Mouse (Mus musculus) T-helper 2 cell (primary cell): ENCODE measurements at regions not wholly inside any gene's neighbourhood (a gene's known extent, or its start where the extent isn't known, plus 50 kb on each side); places are given as distances from the start of the nearest gene placed in this dataset.

Experiments used
- in situ Hi-C: fragments of 300-600 bp; cut with MboI, MseI; formaldehyde crosslinking; loops from one replicate; pipeline ENCODE4 v1.15.1; 2025; ENCODE audit warnings: high pct_unique_total_duplicates

DNA sequence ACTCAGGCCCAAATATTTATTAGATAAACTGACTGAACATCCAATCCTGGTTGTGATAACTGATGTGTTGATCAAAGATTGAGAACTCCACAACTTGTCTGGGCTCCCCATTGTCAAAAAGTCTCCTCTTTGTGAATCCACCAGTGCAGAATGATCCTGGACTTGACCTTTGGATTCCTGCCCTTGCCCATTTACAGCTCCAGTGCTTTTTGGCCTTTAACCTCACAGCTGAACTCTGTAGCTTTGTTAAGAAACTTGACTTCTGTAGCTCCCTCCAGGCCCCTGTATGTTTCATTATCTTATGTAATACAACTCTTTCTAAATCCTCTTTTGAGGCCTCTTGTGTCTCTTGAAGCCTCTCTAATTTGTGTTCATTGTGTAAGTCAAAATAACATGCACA is 1873.5 kb downstream of the Pcdh9 start:
- in situ Hi-C loops = no loop called here

DNA sequence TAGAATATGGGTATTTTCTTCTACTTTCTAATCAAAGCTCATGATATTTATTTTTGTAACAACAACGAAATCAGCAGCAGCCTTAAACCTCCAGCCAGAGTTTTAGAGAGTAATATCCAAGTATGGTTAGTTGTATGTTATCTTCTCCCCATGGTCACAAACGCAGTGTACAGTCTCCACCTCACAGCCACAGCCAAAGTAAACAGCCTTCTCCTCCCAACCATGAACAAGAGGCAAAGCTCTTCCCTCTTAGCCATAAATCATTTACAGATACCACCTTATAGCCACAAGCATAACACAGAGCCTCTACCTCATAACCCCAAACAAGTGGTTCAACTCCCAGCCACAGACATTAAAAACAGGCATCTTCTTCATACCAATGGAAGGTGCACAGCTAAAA is 1899.2 kb downstream of the Pcdh9 start:
- in situ Hi-C loops = loop anchor here (25.0 kb wide), 1 partner anchor 804 kb away; no protein-coding TSS in a partner anchor
